ENCODE assay signal across 24 mouse cellular contexts in the genomic region with DNA sequence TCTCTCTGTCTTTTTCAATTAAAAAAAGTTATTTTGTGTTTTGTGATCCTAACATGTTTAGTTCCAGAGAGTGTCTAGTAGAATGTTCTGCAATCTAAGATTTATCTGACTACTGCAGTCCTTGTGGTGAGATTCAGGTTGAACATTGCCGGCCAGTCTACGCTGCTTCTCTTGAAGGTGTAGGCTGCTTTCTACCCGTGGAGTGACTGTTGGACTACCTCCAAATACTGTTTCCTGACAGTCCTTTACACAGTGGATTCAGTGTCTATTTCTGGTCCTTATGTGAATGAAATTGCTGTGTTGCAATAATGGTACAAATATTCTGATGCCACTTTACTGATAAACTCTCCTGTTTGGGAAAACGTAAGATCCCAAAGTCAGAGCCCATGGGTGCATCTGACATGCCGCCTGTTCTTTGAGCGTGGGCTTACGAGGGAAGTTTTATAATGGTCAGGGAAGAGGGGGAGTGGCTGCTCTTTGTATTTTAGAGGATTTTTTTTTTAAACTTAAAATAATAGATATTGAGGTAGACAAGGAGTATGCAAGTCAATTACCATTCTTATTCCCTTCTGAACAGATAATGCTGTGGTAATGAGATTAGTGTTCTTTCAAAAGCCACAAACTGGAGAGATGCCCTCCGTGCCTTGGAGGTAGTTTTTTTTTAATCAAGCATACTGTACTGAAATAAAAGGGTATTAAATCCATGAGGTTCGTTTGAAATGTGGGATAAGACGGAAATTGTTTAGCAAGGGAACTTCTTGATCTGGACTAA. TPM values are rescaled to one million over a fixed set of nuclear protein-coding genes. Genes with fewer than 3 reads are reported as not detected.
DNase-seq lines count a peak whose midpoint lies in the region; ATAC-seq and TF ChIP-seq lines count a peak whose summit lies in the region.
"Had no signal": no experiment of that assay in that cellular context is flagged by ENCODE, and none has a peak within 500 bp of the region (broad histone marks: within the 10 kb centered on the region; RNA-seq: fewer than 3 reads in every experiment).

No protein-coding gene starts in this region.

- peaks cover 30% of the 10 kb centered on the region for H3K4me1 ChIP-seq in kidney, adult 2 months (ENCODE audit: control insufficient read depth, insufficient read depth, low read length)
- H3K4me1 ChIP-seq in liver, adult 2 months (ENCODE audit: control insufficient read depth, insufficient read depth, low read length) = peaks cover 17% of the 10 kb centered on the region
- H3K4me1 ChIP-seq in liver, embryonic 11.5 days (replicated peaks; ENCODE audit: control insufficient read depth, insufficient read depth, low read length) = peaks cover 52% of the 10 kb centered on the region

- H3K79me2 ChIP-seq in liver, adult 2 months (ENCODE audit: control insufficient read depth, insufficient read depth, low read length) = peaks cover 5% of the 10 kb centered on the region; the same call in 1 of the 2 replicates
- peaks cover 95% of the 10 kb centered on the region for H3K79me2 ChIP-seq in myocyte (ENCODE audit: control insufficient read depth, insufficient read depth)

- H3K27ac ChIP-seq in kidney, adult 2 months (ENCODE audit: insufficient read depth, low read depth, low read length) = no peak overlapping the region
- no peak overlapping the region for H3K27ac ChIP-seq in liver, adult 2 months (replicated peaks; ENCODE audit: insufficient read depth, low read depth, low read length)
- H3K27ac ChIP-seq in liver, embryonic 11.5 days (ENCODE audit: low read depth, low read length) = no peak overlapping the region
- H3K27ac ChIP-seq: embryonic facial prominence, embryonic 13.5 days; forebrain, embryonic 12.5 days; heart, embryonic 10.5 days; heart, embryonic 15.5 days; hindbrain, embryonic 10.5 days; hindbrain, embryonic 14.5 days had no signal

- DNase-seq in cerebellum, postnatal 10 days = peak; percentile 11 to 17
- no peak for DNase-seq in cerebellum, adult 11 months
- peak; percentile 57 for DNase-seq in kidney, adult 2 months
- DNase-seq in kidney, adult 18-20 months = no peak
- DNase-seq in liver, adult 2 months (ENCODE audit: extremely low read depth, low read depth, low spot score) = peak; percentile 42
- DNase-seq in liver, embryonic 11.5 days (ENCODE audit: low spot score) = no peak
- DNase-seq in layer of hippocampus, adult 8-10 months (ENCODE audit: low spot score in 2 of 2) = no peak
- DNase-seq: adrenal gland, adult 2 months; adrenal gland, postnatal 36 days; cerebellum, adult 11-12 months; cerebellum, adult 9-10 months; cerebellum, postnatal 36 days; gastrocnemius, postnatal 14 days; heart, postnatal 14 days had no signal

- no peaks in the 10 kb centered on the region for H3K27me3 ChIP-seq in kidney, adult 2 months (replicated peaks; ENCODE audit: control insufficient read depth, insufficient read depth, low read length)
- H3K27me3 ChIP-seq in liver, adult 2 months (ENCODE audit: control insufficient read depth, insufficient read depth, low read length) = no peaks in the 10 kb centered on the region
- H3K27me3 ChIP-seq in liver, embryonic 11.5 days (replicated peaks; ENCODE audit: control insufficient read depth, insufficient read depth, low read length) = no peaks in the 10 kb centered on the region
- no peaks in the 10 kb centered on the region for H3K27me3 ChIP-seq in myocyte (ENCODE audit: control insufficient read depth, insufficient read depth, insufficient read length)
- H3K27me3 ChIP-seq: embryonic facial prominence, embryonic 13.5 days; forebrain, embryonic 12.5 days; heart, embryonic 15.5 days had no signal

- no peak overlapping the region for H3K9ac ChIP-seq in liver, adult 2 months (ENCODE audit: low read depth, low read length)
- no peak overlapping the region for H3K9ac ChIP-seq in liver, embryonic 11.5 days (ENCODE audit: low read depth, low read length)
- H3K9ac ChIP-seq: embryonic facial prominence, embryonic 13.5 days; forebrain, embryonic 12.5 days; heart, embryonic 15.5 days; hindbrain, embryonic 14.5 days had no signal

- no peak for ATAC-seq in liver, embryonic 11.5 days (replicated peaks; ENCODE audit: low FRiP score)
- ATAC-seq: forebrain, embryonic 16.5 days had no signal

- WGBS in kidney, adult 2 months = 63% methylated on average over 10 of the region's 10 CpGs
- WGBS in liver, adult 2 months = 62% methylated on average over 10 of the region's 10 CpGs
- 61% methylated on average over 10 of the region's 10 CpGs for WGBS in liver, embryonic 11.5 days

- no peaks in the 10 kb centered on the region for H3K9me3 ChIP-seq in liver, embryonic 11.5 days (ENCODE audit: control insufficient read depth, low read length)
- H3K9me3 ChIP-seq: embryonic facial prominence, embryonic 13.5 days; forebrain, embryonic 12.5 days; heart, embryonic 10.5 days; heart, embryonic 15.5 days; hindbrain, embryonic 10.5 days had no signal

- no peak overlapping the region for H3ac ChIP-seq in myocyte (ENCODE audit: control insufficient read depth, insufficient read length)

- H3K36me3 ChIP-seq in kidney, adult 2 months (ENCODE audit: control insufficient read depth, insufficient read depth, low read length) = no peaks in the 10 kb centered on the region
- H3K36me3 ChIP-seq in liver, adult 2 months (ENCODE audit: control insufficient read depth, insufficient read depth, low read length) = no peaks in the 10 kb centered on the region
- no peaks in the 10 kb centered on the region for H3K36me3 ChIP-seq in liver, embryonic 11.5 days (ENCODE audit: control insufficient read depth, insufficient read depth, low read length)
- no peaks in the 10 kb centered on the region for H3K36me3 ChIP-seq in myocyte (ENCODE audit: control insufficient read depth, insufficient read depth)
- H3K36me3 ChIP-seq: embryonic facial prominence, embryonic 13.5 days; forebrain, embryonic 12.5 days; heart, embryonic 10.5 days; heart, embryonic 15.5 days; hindbrain, embryonic 10.5 days had no signal

- no peak for TF ChIP-seq POLR2A in kidney, adult 2 months (IDR thresholded peaks at IDR 0.05; ENCODE audit: low read depth, low read length)
- TF ChIP-seq POLR2A in liver, adult 2 months (IDR thresholded peaks at IDR 0.05; ENCODE audit: extremely low read depth, insufficient read depth, low read length) = no peak
- TF ChIP-seq POLR2A in myocyte (IDR thresholded peaks at IDR 0.05; ENCODE audit: insufficient read length, low read depth) = no peak

- H3K4me2 ChIP-seq in liver, embryonic 11.5 days = no peak overlapping the region
- H3K4me2 ChIP-seq in myocyte (ENCODE audit: low read depth) = peak overlapping the region; percentile 57
- H3K4me2 ChIP-seq: embryonic facial prominence, embryonic 13.5 days; forebrain, embryonic 12.5 days; heart, embryonic 15.5 days; hindbrain, embryonic 14.5 days had no signal

- TF ChIP-seq CTCF in kidney, adult 2 months (conservative IDR thresholded peaks at IDR 0.05; ENCODE audit: insufficient read depth, insufficient read length, low read depth, low read length) = no peak
- TF ChIP-seq CTCF in liver, adult 2 months (IDR thresholded peaks at IDR 0.05; ENCODE audit: low read depth, low read length) = no peak

- no peak overlapping the region for H3K4me3 ChIP-seq in kidney, adult 2 months (ENCODE audit: insufficient read depth, low read depth, low read length)
- H3K4me3 ChIP-seq in liver, adult 2 months (ENCODE audit: insufficient read depth, low read depth, low read length) = no peak overlapping the region
- H3K4me3 ChIP-seq in liver, embryonic 11.5 days (ENCODE audit: low read depth, low read length) = no peak overlapping the region
- H3K4me3 ChIP-seq in myocyte = no peak overlapping the region
- H3K4me3 ChIP-seq: embryonic facial prominence, embryonic 13.5 days; forebrain, embryonic 12.5 days; heart, embryonic 10.5 days; heart, embryonic 15.5 days; hindbrain, embryonic 10.5 days had no signal

TF ChIP-seq in myocyte, 11 proteins besides CTCF, POLR2A, EP300 and RAD21:
- TF ChIP-seq MYOG (IDR thresholded peaks at IDR 0.05; ENCODE audit: control insufficient read depth in 1 of 3, insufficient read depth in 1 of 3, insufficient read length in 2 of 3, low read depth in 2 of 3) (no peak), TCF3 (IDR thresholded peaks at IDR 0.05; ENCODE audit: insufficient read length, low read depth) (no peak), TCF12 (IDR thresholded peaks at IDR 0.05; ENCODE audit: insufficient read depth, poor library complexity, severe bottlenecking) (no peak), MYOD1 (IDR thresholded peaks at IDR 0.05; ENCODE audit: control insufficient read depth in 1 of 3, insufficient read length in 2 of 3, low read depth in 2 of 3) (no peak), POLR2AphosphoS2 (IDR thresholded peaks at IDR 0.05; ENCODE audit: insufficient read length, low read depth) (no peak), USF1 (IDR thresholded peaks at IDR 0.05; ENCODE audit: low read depth) (no peak), MAX (IDR thresholded peaks at IDR 0.05; ENCODE audit: low read depth) (no peak), E2F4 (IDR thresholded peaks at IDR 0.05; ENCODE audit: insufficient read depth) (no peak), CEBPB (IDR thresholded peaks at IDR 0.05; ENCODE audit: insufficient read depth, poor library complexity, severe bottlenecking) (no peak), SRF (IDR thresholded peaks at IDR 0.05; ENCODE audit: control insufficient read depth, insufficient read length, low read depth) (no peak), REST (IDR thresholded peaks at IDR 0.05; ENCODE audit: insufficient read depth, insufficient read length) (no peak)

RNA-seq across cellular contexts. Expression of gene 1700034J05Rik, which starts 4.4 kb away (rescaled TPM):
- polyA plus RNA-seq in kidney, adult 2 months (2012; rRNA removed) = 0.07 TPM in 1 of 2 replicates, not detected in the other
- not detected in 2 replicates for total RNA-seq in liver, adult 2 months (2014; rRNA removed)
- polyA plus RNA-seq in liver, adult 2 months (2012; rRNA removed) = not detected in 2 replicates
- polyA plus RNA-seq in liver, embryonic 11.5 days (2014; fragmentation: Nextera tagmentation; extraction: Ambion mirVana) = 0.08 and 0.17 TPM in 2 replicates
- polyA plus RNA-seq in myocyte (2012; fragmentation: generic; extraction: Trizol) = 0.02 TPM
- not detected for total RNA-seq in layer of hippocampus, adult 8-10 months (2022)
- total RNA-seq: adrenal gland, adult 2 months; adrenal gland, postnatal 36 days; gastrocnemius, postnatal 14 days; granulocyte monocyte progenitor cell, adult 5-6 weeks; heart, postnatal 14 days had no signal
- polyA plus RNA-seq: adrenal gland, adult 2 months; forebrain, embryonic 12.5 days; forebrain, embryonic 16.5 days; frontal cortex, adult 2 months had no signal

Comparison
In these comparisons a context has a peak if more than half of its experiments do, and no peak if none do; other contexts are left out.
1. DNase-seq: peak in cerebellum, postnatal 10 days (2 of 2), kidney, adult 2 months (single experiment) and liver, adult 2 months (single experiment); none in cerebellum, adult 11 months (single experiment), kidney, adult 18-20 months (single experiment), liver, embryonic 11.5 days (single experiment) and layer of hippocampus, adult 8-10 months (0 of 2).